Mouse (Mus musculus): ENCODE measurements around the gene Fads2. TPM values are rescaled to one million over a fixed set of nuclear protein-coding genes. Genes with fewer than 3 reads are reported as not detected.

Fads2 gene
- total RNA-seq, 2 experiments from 2014 or later = 69.6 to 78.3 TPM

GRCm38 (mm10) chr19:10065465-10066188 is 35.9 kb downstream of the Fads2 start:
- peak; percentile 54 for ATAC-seq (replicated peaks; ENCODE audit: low FRiP score, low TSS enrichment, poor library complexity, severe bottlenecking)

- no peak for ATAC-seq (replicated peaks; ENCODE audit: low FRiP score, low TSS enrichment, poor library complexity, severe bottlenecking)
These were observed 37.2 kb downstream of the Fads2 start for GRCm38 (mm10) chr19:10064173-10065012.

GRCm38 (mm10) chr19:10062862-10063261 is 38.7 kb downstream of the Fads2 start:
- no peak for ATAC-seq (replicated peaks; ENCODE audit: low FRiP score, low TSS enrichment, poor library complexity, severe bottlenecking)

GRCm38 (mm10) chr19:10062292-10062691 is 39.3 kb downstream of the Fads2 start:
- ATAC-seq (replicated peaks; ENCODE audit: low FRiP score, low TSS enrichment, poor library complexity, severe bottlenecking) = no peak

GRCm38 (mm10) chr19:10061624-10062023 is 39.9 kb downstream of the Fads2 start:
- no peak for ATAC-seq (replicated peaks; ENCODE audit: low FRiP score, low TSS enrichment, poor library complexity, severe bottlenecking)

- ATAC-seq (replicated peaks; ENCODE audit: low FRiP score, low TSS enrichment, poor library complexity, severe bottlenecking) = peak; percentile 62
These were observed 40.6 kb downstream of the Fads2 start for GRCm38 (mm10) chr19:10060783-10061590.

GRCm38 (mm10) chr19:10059911-10060567 is 41.5 kb downstream of the Fads2 start:
- ATAC-seq (replicated peaks; ENCODE audit: low FRiP score, low TSS enrichment, poor library complexity, severe bottlenecking) = peak; percentile 53

- ATAC-seq (replicated peaks; ENCODE audit: low FRiP score, low TSS enrichment, poor library complexity, severe bottlenecking) = no peak
These were observed 42.6 kb downstream of the Fads2 start for GRCm38 (mm10) chr19:10058876-10059427.

GRCm38 (mm10) chr19:10058352-10058825 is 43.2 kb downstream of the Fads2 start:
- ATAC-seq (replicated peaks; ENCODE audit: low FRiP score, low TSS enrichment, poor library complexity, severe bottlenecking) = no peak

- ATAC-seq (replicated peaks; ENCODE audit: low FRiP score, low TSS enrichment, poor library complexity, severe bottlenecking) = no peak
These were observed 43.8 kb downstream of the Fads2 start for GRCm38 (mm10) chr19:10057486-10058351.

GRCm38 (mm10) chr19:10056686-10057085 is 44.9 kb downstream of the Fads2 start:
- ATAC-seq (replicated peaks; ENCODE audit: low FRiP score, low TSS enrichment, poor library complexity, severe bottlenecking) = no peak

GRCm38 (mm10) chr19:10055783-10056660 is 45.5 kb downstream of the Fads2 start:
- no peak for ATAC-seq (replicated peaks; ENCODE audit: low FRiP score, low TSS enrichment, poor library complexity, severe bottlenecking)

- ATAC-seq (replicated peaks; ENCODE audit: low FRiP score, low TSS enrichment, poor library complexity, severe bottlenecking) = no peak
These were observed 46.3 kb downstream of the Fads2 start for GRCm38 (mm10) chr19:10055261-10055660.

- ATAC-seq (replicated peaks; ENCODE audit: low FRiP score, low TSS enrichment, poor library complexity, severe bottlenecking) = no peak
These were observed 47.0 kb downstream of the Fads2 start for GRCm38 (mm10) chr19:10054361-10055075.

- no peak for ATAC-seq (replicated peaks; ENCODE audit: low FRiP score, low TSS enrichment, poor library complexity, severe bottlenecking)
These were observed 47.8 kb downstream of the Fads2 start for GRCm38 (mm10) chr19:10053692-10054260.

- ATAC-seq (replicated peaks; ENCODE audit: low FRiP score, low TSS enrichment, poor library complexity, severe bottlenecking) = no peak
These were observed 48.8 kb downstream of the Fads2 start for GRCm38 (mm10) chr19:10052698-10053097.
